ENCODE assay signal across 11 mouse cellular contexts in genomic region chrX:166286760-166287483, GRCm38 (mm10). TPM values are rescaled to one million over a fixed set of nuclear protein-coding genes. Genes with fewer than 3 reads are reported as not detected.
A peak's percentile ranks its signal among the peaks of the same experiment; 100 is the strongest.
DNase-seq lines count a peak whose midpoint lies in the region; ATAC-seq lines count a peak whose summit lies in the region.
"Had no signal": no experiment of that assay in that cellular context is flagged by ENCODE, and none has a peak within 500 bp of the region (broad histone marks: within the 10 kb centered on the region; RNA-seq: fewer than 3 reads in every experiment).

No protein-coding gene starts in this region.

- 61% methylated on average over 9 of the region's 9 CpGs for WGBS in kidney, embryonic 16.5 days
- 56% methylated on average over 9 of the region's 9 CpGs for WGBS in kidney, embryonic 15.5 days

- peaks cover 4% of the 10 kb centered on the region; the same call in 1 of the 2 replicates for H3K27me3 ChIP-seq in kidney, embryonic 16.5 days (ENCODE audit: insufficient read depth, low read length)
- peaks cover 60% of the 10 kb centered on the region for H3K27me3 ChIP-seq in kidney, embryonic 15.5 days

- H3K4me3 ChIP-seq in kidney, embryonic 16.5 days (ENCODE audit: low read length), result no peak overlapping the region
- no peak overlapping the region for H3K4me3 ChIP-seq in kidney, embryonic 15.5 days (replicated peaks)
- H3K4me3 ChIP-seq: limb, embryonic 15.5 days had no signal

- H3K4me2 ChIP-seq in kidney, embryonic 16.5 days (replicated peaks; ENCODE audit: low read depth, low read length), result no peak overlapping the region
- no peak overlapping the region for H3K4me2 ChIP-seq in kidney, embryonic 15.5 days
- H3K4me2 ChIP-seq: limb, embryonic 15.5 days had no signal

- no peak overlapping the region for H3K9ac ChIP-seq in kidney, embryonic 16.5 days (replicated peaks; ENCODE audit: low read length)
- no peak overlapping the region for H3K9ac ChIP-seq in kidney, embryonic 15.5 days
- H3K9ac ChIP-seq: limb, embryonic 15.5 days had no signal

- H3K27ac ChIP-seq in kidney, embryonic 16.5 days (ENCODE audit: low read length), result no peak overlapping the region
- no peak overlapping the region for H3K27ac ChIP-seq in kidney, embryonic 15.5 days
- H3K27ac ChIP-seq: limb, embryonic 15.5 days had no signal

- H3K9me3 ChIP-seq in kidney, embryonic 16.5 days (ENCODE audit: low read length), result no peaks in the 10 kb centered on the region
- no peaks in the 10 kb centered on the region for H3K9me3 ChIP-seq in kidney, embryonic 15.5 days (replicated peaks)
- H3K9me3 ChIP-seq: limb, embryonic 15.5 days had no signal

- DNase-seq in frontal cortex, postnatal 25 days (ENCODE audit: low spot score in 2 of 2), result no peak
- peak; percentile 82 for DNase-seq in Muller cell, postnatal 12 days (ENCODE audit: inconsistent ontology term)
- DNase-seq in cerebellum, postnatal 25 days, result peak; percentile 28 to 32
- peak; percentile 32 to 52 for DNase-seq in layer of hippocampus, adult 8-10 months (ENCODE audit: low spot score in 2 of 2)
- no peak for DNase-seq in liver
- DNase-seq: right cerebral cortex, postnatal 14 days had no signal

- no peaks in the 10 kb centered on the region for H3K36me3 ChIP-seq in kidney, embryonic 16.5 days (ENCODE audit: insufficient read depth, low read length)
- H3K36me3 ChIP-seq in kidney, embryonic 15.5 days, result no peaks in the 10 kb centered on the region
- H3K36me3 ChIP-seq: limb, embryonic 15.5 days had no signal

- H3K4me1 ChIP-seq in kidney, embryonic 16.5 days (ENCODE audit: insufficient read depth, low read length), result no peaks in the 10 kb centered on the region
- no peaks in the 10 kb centered on the region for H3K4me1 ChIP-seq in kidney, embryonic 15.5 days
- H3K4me1 ChIP-seq: limb, embryonic 15.5 days had no signal

- ATAC-seq in frontal cortex, adult (ENCODE audit: low TSS enrichment), result peak; percentile 39
- no peak for ATAC-seq in kidney, embryonic 16.5 days (ENCODE audit: low FRiP score, low TSS enrichment)
- no peak for ATAC-seq in kidney, embryonic 15.5 days (replicated peaks; ENCODE audit: low FRiP score)
- ATAC-seq: intestine, embryonic 16.5 days had no signal

RNA-seq across cellular contexts. Expression of gene Gpm6b, which starts 48.2 kb away (rescaled TPM):
- total RNA-seq in layer of hippocampus, adult 8-10 months (2022), result 100 to 1,000 TPM; 610 to 714 (median 661) TPM
- polyA plus RNA-seq in kidney, embryonic 16.5 days (2015; fragmentation: Nextera tagmentation; extraction: Ambion mirVana), result 23.1 and 24.8 TPM in 2 replicates
- 21.1 and 24.1 TPM in 2 replicates for polyA plus RNA-seq in kidney, embryonic 15.5 days (2015; fragmentation: Nextera tagmentation; extraction: Ambion mirVana)

Comparison
In these comparisons a context has a peak if more than half of its experiments do, and no peak if none do; other contexts are left out.
1. DNase-seq: peak in Muller cell, postnatal 12 days (single experiment), cerebellum, postnatal 25 days (2 of 2) and layer of hippocampus, adult 8-10 months (2 of 2); none in frontal cortex, postnatal 25 days (0 of 2) and liver (single experiment).